Mouse (Mus musculus) lung, postnatal 0 days (tissue): ENCODE results near the gene Cpxm1. TPM values are rescaled to one million over a fixed set of nuclear protein-coding genes. Genes with fewer than 3 reads are reported as not detected.
"Not testable (repeated sequence)": the region's sequence is repeated elsewhere in the genome, so short reads cannot be mapped to it uniquely, and the experiment has no call there.

Source experiments
- ATAC-seq: fragments of 200-750 bp; cut with Nextera tagmentation; 2 replicates; pipeline ENCODE4 v1.8.0; 2017; ENCODE audit warnings: moderate library complexity
- DNase-seq: peaks from one replicate; pipeline ENCODE4 v3.0.0-alpha.2; 2016; ENCODE audit warnings: low spot score
- H3K27ac ChIP-seq: fragments of 300-500 bp; sonication (generic); 2 replicates; pipeline ENCODE4 v1.5.1; 2014; ENCODE audit warnings: antibody characterized with exemption, mild to moderate bottlenecking, low read length, mixed read lengths
- H3K27me3 ChIP-seq: fragments of 300-500 bp; sonication (generic); replicated peaks from 2 replicates; pipeline ENCODE4 v1.6.1; 2014; ENCODE audit warnings: low read length, mixed read lengths; ENCODE audit not compliant: insufficient read depth
- H3K36me3 ChIP-seq: fragments of 300-500 bp; sonication (generic); 2 replicates; pipeline ENCODE4 v1.6.1; 2014; ENCODE audit warnings: low read length, mixed read lengths; ENCODE audit not compliant: insufficient read depth
- H3K4me1 ChIP-seq: fragments of 300-500 bp; sonication (generic); 2 replicates; pipeline ENCODE4 v1.6.1; 2014; ENCODE audit warnings: antibody characterized with exemption, low read depth, low read length, mixed read lengths; ENCODE audit not compliant: insufficient read depth
- H3K4me2 ChIP-seq: fragments of 300-500 bp; sonication (generic); replicated peaks from 2 replicates; pipeline ENCODE4 v1.6.1; 2014; ENCODE audit warnings: low read depth, mild to moderate bottlenecking, low read length, moderate library complexity, mixed read lengths
- H3K4me3 ChIP-seq: fragments of 300-500 bp; sonication (generic); 2 replicates; pipeline ENCODE4 v1.5.1; 2014; ENCODE audit warnings: low read depth, low read length
- H3K9ac ChIP-seq: fragments of 300-500 bp; sonication (generic); replicated peaks from 2 replicates; pipeline ENCODE4 v1.6.1; 2014; ENCODE audit warnings: low read depth, mild to moderate bottlenecking
- H3K9me3 ChIP-seq: fragments of 300-500 bp; sonication (generic); 2 replicates; pipeline ENCODE4 v1.6.1; 2016; ENCODE audit warnings: low read length, mixed read lengths
- CTCF ChIP-seq: IDR thresholded peaks from 2 replicates; pipeline ENCODE4 v1.5.1; 2016; ENCODE audit warnings: antibody characterized with exemption, mild to moderate bottlenecking
- EP300 ChIP-seq: IDR thresholded peaks from 2 replicates; pipeline ENCODE4 v1.6.1; 2016; ENCODE audit warnings: antibody characterized with exemption, mild to moderate bottlenecking, control low read depth
- WGBS: fragments of 180-500 bp; shearing (Covaris S2); extraction: QIAGEN DNeasy Blood & Tissue Kit; methylation state at CpG from one replicate; pipeline ENCODE4 v1.1.7; 2014; 5-methylcytosine and 5-hydroxymethylcytosine counted together
- polyA plus RNA-seq: library from polyadenylated mRNA; unstranded; fragments of >200 nt; fragmentation: Nextera tagmentation; extraction: Ambion mirVana; gene quantifications from 2 replicates; pipeline ENCODE4 v1.2.1, GENCODE M21; 2015

The Cpxm1 gene
- polyA plus RNA-seq, 1 experiment from 2014 or later, result 13.9 TPM

- ATAC-seq, result no peak
- H3K36me3 ChIP-seq, result no peaks in the 10 kb centered on the region
- no peak for DNase-seq
- H3K4me1 ChIP-seq, result no peaks in the 10 kb centered on the region
- H3K4me2 ChIP-seq, result no peak overlapping the region
- H3K9me3 ChIP-seq, result no peaks in the 10 kb centered on the region
- no peaks in the 10 kb centered on the region for H3K27me3 ChIP-seq
- TF ChIP-seq CTCF (no peak), EP300 (no peak)
- H3K9ac ChIP-seq, result no peak overlapping the region
- 79% methylated on average over 11 of the region's 11 CpGs for WGBS
- no peak overlapping the region for H3K27ac ChIP-seq
- H3K4me3 ChIP-seq, result no peak overlapping the region
These were observed 6.3 kb downstream of the Cpxm1 start for GRCm38 (mm10) chr2:130390993-130391625.

GRCm38 (mm10) chr2:130388796-130389195 is 8.6 kb downstream of the Cpxm1 start:
- no peak overlapping the region for H3K27ac ChIP-seq
- H3K4me3 ChIP-seq, result no peak overlapping the region
- no peaks in the 10 kb centered on the region for H3K36me3 ChIP-seq
- H3K27me3 ChIP-seq, result no peaks in the 10 kb centered on the region
- no peaks in the 10 kb centered on the region for H3K9me3 ChIP-seq
- no peak for TF ChIP-seq EP300
- peak; percentile 64 for TF ChIP-seq CTCF
- WGBS, result 86% methylated on average over 2 of the region's 2 CpGs
- H3K4me1 ChIP-seq, result no peaks in the 10 kb centered on the region
- H3K4me2 ChIP-seq, result no peak overlapping the region
- ATAC-seq (no peak), DNase-seq (peak; percentile 22)
- no peak overlapping the region for H3K9ac ChIP-seq

- no peaks in the 10 kb centered on the region for H3K4me1 ChIP-seq
- H3K27me3 ChIP-seq, result no peaks in the 10 kb centered on the region
- 40% methylated on average over 1 of the region's 1 CpGs for WGBS
- no peak for TF ChIP-seq CTCF
- TF ChIP-seq EP300, result no peak
- ATAC-seq (no peak), DNase-seq (peak; percentile 28)
- no peaks in the 10 kb centered on the region for H3K36me3 ChIP-seq
- H3K4me2 ChIP-seq, result no peak overlapping the region
- no peak overlapping the region for H3K9ac ChIP-seq
- no peak overlapping the region for H3K4me3 ChIP-seq
- H3K9me3 ChIP-seq, result no peaks in the 10 kb centered on the region
- H3K27ac ChIP-seq, result no peak overlapping the region
These were observed 11.2 kb downstream of the Cpxm1 start for GRCm38 (mm10) chr2:130386212-130386611.

- TF ChIP-seq EP300 (no peak), CTCF (no peak)
- H3K4me1 ChIP-seq, result no peaks in the 10 kb centered on the region
- H3K9me3 ChIP-seq, result no peaks in the 10 kb centered on the region
- no peaks in the 10 kb centered on the region for H3K36me3 ChIP-seq
- ATAC-seq, result no peak
- peak; percentile 17 for DNase-seq
- no peaks in the 10 kb centered on the region for H3K27me3 ChIP-seq
- H3K9ac ChIP-seq, result no peak overlapping the region
- WGBS, result 57% methylated on average over 6 of the region's 6 CpGs
- no peak overlapping the region for H3K4me3 ChIP-seq
- no peak overlapping the region for H3K4me2 ChIP-seq
- no peak overlapping the region for H3K27ac ChIP-seq
These were observed 13.5 kb downstream of the Cpxm1 start for GRCm38 (mm10) chr2:130383895-130384294.

GRCm38 (mm10) chr2:130383205-130383604 is 14.2 kb downstream of the Cpxm1 start:
- H3K9ac ChIP-seq, result no peak overlapping the region
- H3K9me3 ChIP-seq, result no peaks in the 10 kb centered on the region
- ATAC-seq (no peak), DNase-seq (no peak)
- no peaks in the 10 kb centered on the region for H3K4me1 ChIP-seq
- no peak overlapping the region for H3K4me3 ChIP-seq
- no peak overlapping the region for H3K4me2 ChIP-seq
- no peak overlapping the region for H3K27ac ChIP-seq
- TF ChIP-seq EP300 (no peak), CTCF (no peak)
- no peaks in the 10 kb centered on the region for H3K27me3 ChIP-seq
- WGBS, result 50% methylated on average over 3 of the region's 3 CpGs
- H3K36me3 ChIP-seq, result no peaks in the 10 kb centered on the region

GRCm38 (mm10) chr2:130374951-130375350 is 22.4 kb downstream of the Cpxm1 start:
- no peaks in the 10 kb centered on the region for H3K9me3 ChIP-seq

GRCm38 (mm10) chr2:130373026-130373425 is 24.3 kb downstream of the Cpxm1 start:
- 39% methylated on average over 1 of the region's 1 CpGs for WGBS
- H3K27me3 ChIP-seq, DNase-seq, H3K36me3 ChIP-seq, ATAC-seq, H3K9me3 ChIP-seq, H3K27ac ChIP-seq, H3K4me2 ChIP-seq, H3K9ac ChIP-seq, H3K4me1 ChIP-seq, H3K4me3 ChIP-seq: not testable (repeated sequence)

More at GRCm38 (mm10) chr2:130374951-130375350, 22.4 kb downstream of the Cpxm1 start:
- Histone ChIP-seq H3K9ac (no peak overlapping the region), H3K4me1 (no peaks in the 10 kb centered on the region), H3K36me3 (no peaks in the 10 kb centered on the region), H3K27ac (no peak overlapping the region), H3K27me3 (no peaks in the 10 kb centered on the region), H3K4me3 (no peak overlapping the region), H3K4me2 (no peak overlapping the region)
- no peak for ATAC-seq
- DNase-seq, result peak; percentile 5
- WGBS, result 61% methylated on average over 4 of the region's 4 CpGs
- TF ChIP-seq CTCF (no peak), EP300 (no peak)
